Mouse (Mus musculus) lung, postnatal 0 days (tissue): ENCODE measurements around the gene Cdc42bpg.

Experiments used
- CTCF ChIP-seq: IDR thresholded peaks from 2 replicates; pipeline ENCODE4 v1.5.1; 2016; ENCODE audit warnings: antibody characterized with exemption, mild to moderate bottlenecking
- EP300 ChIP-seq: IDR thresholded peaks from 2 replicates; pipeline ENCODE4 v1.6.1; 2016; ENCODE audit warnings: antibody characterized with exemption, mild to moderate bottlenecking, control low read depth

DNA sequence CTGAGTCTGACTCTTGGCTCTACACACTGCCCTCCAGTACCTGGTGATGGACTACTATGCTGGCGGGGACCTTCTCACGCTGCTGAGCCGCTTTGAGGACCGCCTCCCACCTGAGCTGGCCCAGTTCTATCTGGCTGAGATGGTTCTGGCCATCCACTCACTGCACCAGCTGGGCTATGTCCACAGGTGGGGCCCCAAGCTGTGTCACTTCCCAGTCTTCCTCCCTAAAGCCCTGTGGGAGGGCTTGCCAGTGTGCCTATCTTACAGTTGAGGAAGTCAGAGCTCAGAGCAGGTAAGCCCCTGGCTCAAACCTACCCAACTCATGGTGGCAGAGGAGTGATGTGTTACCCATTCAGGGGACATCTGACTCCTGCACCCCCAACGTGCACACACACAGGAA is 3.9 kb downstream of the Cdc42bpg start:
- TF ChIP-seq EP300 (no peak), CTCF (no peak)
